Mouse (Mus musculus) hindbrain, embryonic 16.5 days (tissue): ENCODE measurements around the gene Gcm1. TPM values are rescaled to one million over a fixed set of nuclear protein-coding genes. Genes with fewer than 3 reads are reported as not detected.

Experiments used
- ATAC-seq: fragments of 200-750 bp; cut with Nextera tagmentation; 2 replicates; pipeline ENCODE4 v1.8.0; 2017; ENCODE audit warnings: moderate TSS enrichment, moderate library complexity
- H3K27ac ChIP-seq: fragments of 300-500 bp; sonication (generic); 2 replicates; pipeline ENCODE4 v1.5.1; 2014; ENCODE audit warnings: low read depth, mild to moderate bottlenecking, control low read depth, low read length, moderate library complexity
- H3K27me3 ChIP-seq: fragments of 300-500 bp; sonication (generic); replicated peaks from 2 replicates; pipeline ENCODE4 v1.6.1; 2014; ENCODE audit warnings: low read length; ENCODE audit not compliant: control insufficient read depth, insufficient read depth
- H3K36me3 ChIP-seq: fragments of 300-500 bp; sonication (generic); 2 replicates; pipeline ENCODE4 v1.6.1; 2014; ENCODE audit warnings: mild to moderate bottlenecking, low read length, moderate library complexity, mixed read lengths; ENCODE audit not compliant: control insufficient read depth, insufficient read depth
- H3K4me1 ChIP-seq: fragments of 300-500 bp; sonication (generic); 2 replicates; pipeline ENCODE4 v1.6.1; 2014; ENCODE audit warnings: low read depth, low read length; ENCODE audit not compliant: control insufficient read depth, insufficient read depth
- H3K4me2 ChIP-seq: fragments of 300-500 bp; sonication (generic); 2 replicates; pipeline ENCODE4 v1.6.1; 2014; ENCODE audit warnings: mild to moderate bottlenecking, low read length, control low read depth, moderate library complexity
- H3K4me3 ChIP-seq: fragments of 300-500 bp; sonication (generic); 2 replicates; pipeline ENCODE4 v1.5.1; 2014; ENCODE audit warnings: mild to moderate bottlenecking, low read length, control low read depth, moderate library complexity
- H3K9ac ChIP-seq: fragments of 300-500 bp; sonication (generic); 2 replicates; pipeline ENCODE4 v1.6.1; 2014; ENCODE audit warnings: low read depth, mild to moderate bottlenecking, control low read depth, low read length, moderate library complexity
- H3K9me3 ChIP-seq: fragments of 300-500 bp; sonication (generic); 2 replicates; pipeline ENCODE4 v1.6.1; 2014; ENCODE audit warnings: mild to moderate bottlenecking, low read length, moderate library complexity; ENCODE audit not compliant: control insufficient read depth
- WGBS: fragments of 180-500 bp; shearing (Covaris S2); extraction: QIAGEN DNeasy Blood & Tissue Kit; methylation state at CpG from one replicate; pipeline ENCODE4 v1.1.7; 2014; 5-methylcytosine and 5-hydroxymethylcytosine counted together
- polyA plus RNA-seq: library from polyadenylated mRNA; unstranded; fragments of >200 nt; fragmentation: Nextera tagmentation; extraction: Ambion mirVana; gene quantifications from 2 replicates; pipeline ENCODE4 v1.2.1, GENCODE M21; 2015

The Gcm1 gene
- polyA plus RNA-seq, 1 experiment from 2014 or later = not detected

GRCm38 (mm10) chr9:78084341-78084740 lies 32.6 kb downstream of the Gcm1 start:
- WGBS = 90% methylated on average over 4 of the region's 4 CpGs
- no peak for ATAC-seq
- Histone ChIP-seq H3K36me3 (peaks cover 44% of the 10 kb centered on the region), H3K27me3 (no peaks in the 10 kb centered on the region), H3K4me3 (no peak overlapping the region), H3K27ac (no peak overlapping the region), H3K4me1 (no peaks in the 10 kb centered on the region), H3K9me3 (no peaks in the 10 kb centered on the region), H3K9ac (no peak overlapping the region), H3K4me2 (no peak overlapping the region)

- no peak for ATAC-seq
- H3K4me3 ChIP-seq = no peak overlapping the region
- no peak overlapping the region for H3K4me2 ChIP-seq
- WGBS = 91% methylated on average over 14 of the region's 14 CpGs
- H3K27ac ChIP-seq = no peak overlapping the region
- no peaks in the 10 kb centered on the region for H3K9me3 ChIP-seq
- no peak overlapping the region for H3K9ac ChIP-seq
- no peaks in the 10 kb centered on the region for H3K27me3 ChIP-seq
- H3K4me1 ChIP-seq = no peaks in the 10 kb centered on the region
- H3K36me3 ChIP-seq = peaks cover 42% of the 10 kb centered on the region
Observed at GRCm38 (mm10) chr9:78085722-78086287, 34.1 kb downstream of the Gcm1 start.

GRCm38 (mm10) chr9:78087751-78088150 lies 36.0 kb downstream of the Gcm1 start:
- H3K4me1 ChIP-seq = no peaks in the 10 kb centered on the region
- WGBS = 82% methylated on average over 9 of the region's 9 CpGs
- H3K4me3 ChIP-seq = no peak overlapping the region
- no peak for ATAC-seq
- no peaks in the 10 kb centered on the region for H3K27me3 ChIP-seq
- H3K27ac ChIP-seq = no peak overlapping the region
- no peak overlapping the region for H3K4me2 ChIP-seq
- H3K36me3 ChIP-seq = peaks cover 31% of the 10 kb centered on the region
- H3K9me3 ChIP-seq = no peaks in the 10 kb centered on the region
- no peak overlapping the region for H3K9ac ChIP-seq

DNA sequence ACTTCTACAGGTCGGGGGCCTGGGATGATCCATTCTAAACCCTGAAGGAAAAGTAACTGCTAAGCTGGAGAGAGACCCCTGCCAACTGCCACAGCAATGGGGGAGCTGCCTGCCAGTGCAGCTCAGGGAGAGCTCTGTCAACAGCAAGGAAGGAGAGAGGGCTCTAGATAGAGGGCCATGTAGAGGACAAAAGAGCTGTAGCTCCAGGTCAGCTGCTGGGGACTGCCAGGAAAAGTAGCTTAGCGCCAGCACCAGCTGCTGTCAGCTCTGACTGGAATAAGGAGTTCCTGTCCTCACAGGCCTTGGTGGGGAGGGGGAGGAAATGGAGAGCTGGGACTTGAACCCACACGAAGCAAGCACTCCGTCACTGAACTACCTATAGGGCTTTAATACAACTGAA lies 36.8 kb downstream of the Gcm1 start:
- peaks cover 30% of the 10 kb centered on the region for H3K36me3 ChIP-seq
- H3K27me3 ChIP-seq = no peaks in the 10 kb centered on the region
- H3K9me3 ChIP-seq = no peaks in the 10 kb centered on the region
- H3K4me3 ChIP-seq = no peak overlapping the region
- 73% methylated on average over 4 of the region's 4 CpGs for WGBS
- no peaks in the 10 kb centered on the region for H3K4me1 ChIP-seq
- H3K4me2 ChIP-seq = no peak overlapping the region
- H3K9ac ChIP-seq = no peak overlapping the region
- peak; percentile 41; the same call in 1 of the 2 replicates for ATAC-seq
- no peak overlapping the region for H3K27ac ChIP-seq

DNA sequence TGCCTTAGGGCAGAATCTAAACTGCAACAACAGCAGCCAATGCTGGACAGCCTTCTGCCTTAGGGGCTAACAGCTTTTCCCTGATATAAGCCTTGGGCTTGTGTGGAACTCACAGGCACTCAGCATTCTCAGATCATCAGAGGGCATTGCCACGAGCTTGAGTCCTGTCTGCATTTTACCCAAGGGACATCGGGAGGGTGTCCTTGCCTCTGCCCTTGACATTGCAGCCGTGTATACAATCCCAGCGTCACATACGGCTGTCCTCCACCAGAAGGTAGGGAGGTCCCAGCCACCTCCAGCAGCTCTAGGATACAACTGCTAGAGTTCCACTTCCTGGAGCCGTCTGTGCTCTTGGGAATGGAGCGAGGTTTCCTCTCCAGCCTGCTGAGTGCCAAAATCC lies 37.2 kb downstream of the Gcm1 start:
- Histone ChIP-seq H3K27me3 (no peaks in the 10 kb centered on the region), H3K9ac (no peak overlapping the region), H3K4me3 (no peak overlapping the region), H3K27ac (no peak overlapping the region), H3K36me3 (peaks cover 33% of the 10 kb centered on the region), H3K9me3 (no peaks in the 10 kb centered on the region), H3K4me1 (no peaks in the 10 kb centered on the region), H3K4me2 (no peak overlapping the region)
- 76% methylated on average over 7 of the region's 7 CpGs for WGBS
- ATAC-seq = no peak

DNA sequence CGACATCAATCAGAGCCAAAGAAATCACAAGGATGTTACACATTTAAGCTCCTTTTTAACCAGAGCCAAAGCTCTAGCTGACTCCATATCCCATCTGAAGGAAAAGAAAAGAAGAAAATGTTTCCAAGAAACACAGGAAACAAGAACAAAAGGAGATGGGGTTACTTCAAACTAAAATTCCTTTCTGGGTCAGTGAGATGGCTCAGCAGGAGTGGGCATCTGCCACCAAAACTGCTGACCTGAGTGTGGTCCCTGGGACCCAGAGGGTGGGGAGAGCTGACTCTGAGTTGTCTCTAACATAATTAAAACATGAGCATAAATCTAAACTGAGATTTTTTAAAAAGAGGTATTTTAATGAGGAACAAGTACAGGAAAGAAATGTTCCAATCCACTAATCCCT lies 38.2 kb downstream of the Gcm1 start:
- no peaks in the 10 kb centered on the region for H3K9me3 ChIP-seq
- no peak for ATAC-seq
- H3K9ac ChIP-seq = no peak overlapping the region
- no peaks in the 10 kb centered on the region for H3K27me3 ChIP-seq
- H3K4me3 ChIP-seq = no peak overlapping the region
- H3K4me1 ChIP-seq = no peaks in the 10 kb centered on the region
- H3K27ac ChIP-seq = no peak overlapping the region
- 75% methylated on average over 1 of the region's 1 CpGs for WGBS
- no peak overlapping the region for H3K4me2 ChIP-seq
- H3K36me3 ChIP-seq = peaks cover 24% of the 10 kb centered on the region

GRCm38 (mm10) chr9:78090596-78090995 lies 38.9 kb downstream of the Gcm1 start:
- Histone ChIP-seq H3K4me3 (no peak overlapping the region), H3K36me3 (peaks cover 26% of the 10 kb centered on the region), H3K27ac (no peak overlapping the region), H3K9ac (no peak overlapping the region), H3K27me3 (no peaks in the 10 kb centered on the region), H3K4me2 (no peak overlapping the region), H3K4me1 (no peaks in the 10 kb centered on the region), H3K9me3 (no peaks in the 10 kb centered on the region)
- 0 out of 2 replicates have a peak, but pooled peaks have one; percentile 17 for ATAC-seq
- WGBS = 86% methylated on average over 3 of the region's 3 CpGs

DNA sequence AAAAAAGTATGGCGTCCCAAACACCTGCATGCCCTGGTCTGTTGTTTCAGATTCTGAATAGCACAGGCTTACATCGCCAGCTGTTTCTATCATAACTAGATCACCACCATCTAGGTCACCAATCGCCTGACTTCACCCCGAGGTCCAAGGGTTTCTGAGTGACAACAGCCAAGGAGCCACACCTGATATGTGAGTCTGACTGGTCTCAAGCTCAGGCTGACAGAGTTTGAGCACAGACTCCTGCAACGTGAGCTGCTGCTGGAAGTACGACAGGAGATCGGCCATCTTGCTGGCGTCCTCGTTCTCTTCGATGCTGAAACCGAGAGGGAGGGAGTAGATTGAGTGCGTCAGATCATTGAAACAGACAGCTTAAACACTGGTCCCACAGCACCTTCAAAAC lies 44.0 kb downstream of the Gcm1 start:
- Histone ChIP-seq H3K4me3 (no peak overlapping the region), H3K36me3 (peaks cover 37% of the 10 kb centered on the region), H3K27ac (no peak overlapping the region), H3K4me1 (no peaks in the 10 kb centered on the region), H3K4me2 (no peak overlapping the region), H3K9ac (no peak overlapping the region), H3K9me3 (no peaks in the 10 kb centered on the region), H3K27me3 (no peaks in the 10 kb centered on the region)
- 92% methylated on average over 12 of the region's 12 CpGs for WGBS
- ATAC-seq = no peak

DNA sequence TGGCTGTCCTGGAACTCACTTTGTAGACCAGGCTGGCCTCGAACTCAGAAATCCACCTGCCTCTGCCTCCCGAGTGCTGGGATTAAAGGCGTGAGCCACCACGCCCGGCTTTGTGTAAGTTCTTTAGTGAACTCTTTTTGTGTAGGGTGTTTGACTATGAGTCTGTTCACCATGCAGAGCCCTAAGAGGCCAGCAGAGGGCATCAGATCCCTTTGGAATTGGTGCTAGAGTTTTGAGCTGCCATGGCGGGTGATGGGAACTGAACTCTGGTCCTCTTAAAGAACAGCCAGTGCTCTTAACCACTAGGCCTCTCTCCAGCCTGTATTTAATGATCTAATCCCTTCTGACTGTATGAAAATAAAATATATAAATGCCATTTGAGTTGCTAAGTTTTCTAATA lies 44.7 kb downstream of the Gcm1 start:
- Histone ChIP-seq H3K27me3 (no peaks in the 10 kb centered on the region), H3K36me3 (peaks cover 37% of the 10 kb centered on the region), H3K27ac (no peak overlapping the region), H3K9me3 (no peaks in the 10 kb centered on the region), H3K4me2 (no peak overlapping the region), H3K9ac (no peak overlapping the region), H3K4me3 (no peak overlapping the region), H3K4me1 (no peaks in the 10 kb centered on the region)
- WGBS = 97% methylated on average over 6 of the region's 6 CpGs
- ATAC-seq = no peak

DNA sequence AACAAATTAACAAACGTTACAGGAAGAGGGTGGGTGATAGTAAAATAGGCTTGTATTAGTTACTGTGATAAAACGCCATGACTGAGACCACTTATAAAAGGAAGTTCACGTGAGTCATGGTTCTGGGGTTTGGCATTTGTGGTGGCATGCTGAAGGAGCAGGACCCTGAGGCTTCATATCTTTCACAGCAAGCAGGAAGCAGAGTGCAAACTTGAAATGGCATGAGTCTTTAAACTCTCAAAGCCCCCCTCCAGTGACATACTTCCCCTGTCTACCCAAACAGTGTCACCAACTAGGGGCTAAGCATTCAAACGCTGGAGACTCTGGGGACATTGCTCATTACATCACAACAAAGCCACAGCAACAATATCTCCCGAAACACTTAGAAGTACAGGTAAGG lies 49.2 kb downstream of the Gcm1 start:
- Histone ChIP-seq H3K27ac (no peak overlapping the region), H3K4me3 (no peak overlapping the region), H3K9me3 (no peaks in the 10 kb centered on the region), H3K9ac (no peak overlapping the region), H3K27me3 (no peaks in the 10 kb centered on the region), H3K4me2 (no peak overlapping the region), H3K4me1 (no peaks in the 10 kb centered on the region), H3K36me3 (peaks cover 25% of the 10 kb centered on the region)
- 88% methylated on average over 5 of the region's 5 CpGs for WGBS
- no peak for ATAC-seq
